Mouse (Mus musculus) right cerebral cortex, adult 2 months (tissue): ENCODE measurements around the gene Scn10a.

Experiments used
- DNase-seq, 2 experiments: peaks; one replicate each; pipeline ENCODE4 v3.0.0; 2021 to 2022; ENCODE audit warnings: low spot score in 2 of 2

Gene Scn10a

GRCm38 (mm10) chr9:119634216-119634843, 84.8 kb downstream of the Scn10a start:
- DNase-seq, result no peak

GRCm38 (mm10) chr9:119633475-119633874, 85.6 kb downstream of the Scn10a start:
- no peak for DNase-seq

GRCm38 (mm10) chr9:119632801-119633200, 86.3 kb downstream of the Scn10a start:
- no peak for DNase-seq

- no peak for DNase-seq
Observed at GRCm38 (mm10) chr9:119631899-119632533, 87.1 kb downstream of the Scn10a start.

GRCm38 (mm10) chr9:119631393-119631898, 87.7 kb downstream of the Scn10a start:
- no peak for DNase-seq

GRCm38 (mm10) chr9:119628690-119629268, 90.3 kb downstream of the Scn10a start:
- DNase-seq, result no peak

- DNase-seq, result peak; percentile 17
Observed at GRCm38 (mm10) chr9:119627227-119627626, 91.9 kb downstream of the Scn10a start.

- no peak for DNase-seq
Observed at GRCm38 (mm10) chr9:119624151-119624550, 95.0 kb downstream of the Scn10a start.

GRCm38 (mm10) chr9:119614798-119615197, 104.3 kb downstream of the Scn10a start:
- peak in 1 of 2 experiments; percentile 21 for DNase-seq

GRCm38 (mm10) chr9:119610563-119611166, 108.5 kb downstream of the Scn10a start:
- DNase-seq, result no peak

- DNase-seq, result no peak
Observed at GRCm38 (mm10) chr9:119606906-119607305, 112.2 kb downstream of the Scn10a start.

GRCm38 (mm10) chr9:119604607-119605006, 114.5 kb downstream of the Scn10a start:
- DNase-seq, result no peak

- DNase-seq, result no peak
Observed at GRCm38 (mm10) chr9:119598501-119598900, 120.6 kb downstream of the Scn10a start.

- no peak for DNase-seq
Observed at GRCm38 (mm10) chr9:119597332-119597731, 121.8 kb downstream of the Scn10a start.

GRCm38 (mm10) chr9:119589592-119589991, 129.5 kb downstream of the Scn10a start:
- DNase-seq, result no peak

- DNase-seq, result no peak
Observed at GRCm38 (mm10) chr9:119588763-119589449, 130.2 kb downstream of the Scn10a start.

GRCm38 (mm10) chr9:119580668-119581067, 138.5 kb downstream of the Scn10a start:
- DNase-seq, result peak; percentile 81 to 84

- no peak for DNase-seq
Observed at GRCm38 (mm10) chr9:119580187-119580586, 138.9 kb downstream of the Scn10a start.

- DNase-seq, result no peak
Observed at GRCm38 (mm10) chr9:119578636-119579438, 140.3 kb downstream of the Scn10a start, which contains the start of gene Scn5a. Gene Scn5a (minus strand): TSS chr9:119579016.

GRCm38 (mm10) chr9:119578311-119578635, 140.8 kb downstream of the Scn10a start:
- no peak for DNase-seq

- DNase-seq, result peak; percentile 50 to 51
Observed at GRCm38 (mm10) chr9:119576977-119577376, 142.1 kb downstream of the Scn10a start.
